9 mouse cellular contexts compared by ENCODE assay signal in the genomic region with DNA sequence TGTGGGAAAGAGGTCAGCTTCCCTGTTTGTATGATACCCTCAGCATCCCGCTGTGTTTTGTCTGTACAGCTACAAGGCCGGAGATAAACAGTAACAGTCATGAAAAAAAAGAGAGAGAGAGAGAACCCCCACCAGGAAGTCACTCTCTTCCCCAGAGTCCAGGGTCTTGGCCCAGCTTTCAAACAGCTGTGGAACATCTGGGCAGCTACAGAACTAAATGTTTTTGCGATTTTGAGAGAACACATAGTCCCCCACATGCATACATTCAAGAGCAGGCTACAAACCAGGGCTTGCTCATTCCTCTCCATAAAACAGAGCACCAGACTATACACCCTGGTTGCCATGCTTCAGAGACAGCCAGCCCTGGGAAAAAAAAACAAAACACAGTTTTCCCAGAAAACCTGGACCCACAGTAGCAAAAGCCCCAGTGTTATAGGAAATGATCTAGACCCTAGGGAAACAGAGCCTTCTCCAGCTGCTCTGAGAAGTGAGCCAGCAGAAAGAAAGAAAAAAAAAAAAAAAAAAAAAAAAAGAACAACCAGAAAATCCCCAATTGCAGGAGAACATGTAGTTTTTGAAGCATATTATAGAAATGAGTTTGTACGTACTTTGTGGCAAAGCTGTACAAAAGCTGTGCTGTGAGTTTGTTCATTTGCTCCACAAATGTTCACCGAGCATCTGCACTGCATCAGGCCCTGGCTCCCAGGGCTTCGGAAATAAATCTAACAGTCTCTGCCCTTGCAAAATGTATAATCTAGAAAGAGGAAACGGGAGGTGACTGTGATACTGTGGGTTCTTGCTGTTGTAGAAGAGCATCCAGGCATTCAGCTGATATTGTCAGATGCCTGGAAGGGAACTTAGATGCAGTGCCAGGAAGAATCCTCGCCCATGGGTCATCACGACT.
A peak's percentile ranks its signal among the peaks of the same experiment; 100 is the strongest.
DNase-seq lines count a peak whose midpoint lies in the region; ATAC-seq lines count a peak whose summit lies in the region.
"Had no signal": no experiment of that assay in that cellular context is flagged by ENCODE, and none has a peak within 500 bp of the region (broad histone marks: within the 10 kb centered on the region; RNA-seq: fewer than 3 reads in every experiment).

No protein-coding gene starts in this region.

- DNase-seq in embryonic facial prominence, embryonic 14.5 days (ENCODE audit: low spot score), result peak; percentile 83
- peak; percentile 64 to 66 for DNase-seq in heart, postnatal 36 days
- no peak for DNase-seq in spleen, postnatal 14 days (ENCODE audit: low spot score in 2 of 2)
- no peak for DNase-seq in right cerebral cortex, adult 18-20 months
- no peak for DNase-seq in urinary bladder, adult 2 months (ENCODE audit: low spot score)
- no peak for DNase-seq in forebrain, embryonic 11.5 days (ENCODE audit: low spot score)
- DNase-seq: liver, embryonic 13.5 days had no signal

- peak; percentile 73 for ATAC-seq in embryonic facial prominence, embryonic 14.5 days (ENCODE audit: low read depth)
- peak; percentile 85 for ATAC-seq in lung, embryonic 16.5 days (ENCODE audit: low read depth)
- ATAC-seq in forebrain, embryonic 11.5 days (replicated peaks; ENCODE audit: low FRiP score), result no peak

- WGBS in embryonic facial prominence, embryonic 14.5 days, result 38% methylated on average over 9 of the region's 9 CpGs
- WGBS in lung, embryonic 16.5 days, result 47% methylated on average over 9 of the region's 9 CpGs
- 81% methylated on average over 9 of the region's 9 CpGs for WGBS in forebrain, embryonic 11.5 days

- H3K4me2 ChIP-seq in embryonic facial prominence, embryonic 14.5 days (ENCODE audit: low read depth, low read length), result no peak overlapping the region
- no peak overlapping the region for H3K4me2 ChIP-seq in lung, embryonic 16.5 days (ENCODE audit: low read depth, low read length)
- no peak overlapping the region for H3K4me2 ChIP-seq in forebrain, embryonic 11.5 days (ENCODE audit: low read depth, low read length, severe bottlenecking)
- H3K4me2 ChIP-seq: liver, embryonic 13.5 days had no signal

- no peaks in the 10 kb centered on the region for H3K36me3 ChIP-seq in embryonic facial prominence, embryonic 14.5 days (ENCODE audit: control insufficient read depth, insufficient read depth, low read length)
- no peaks in the 10 kb centered on the region; the same call in 1 of the 2 replicates for H3K36me3 ChIP-seq in lung, embryonic 16.5 days (ENCODE audit: control insufficient read depth, insufficient read depth, low read length)
- no peaks in the 10 kb centered on the region for H3K36me3 ChIP-seq in forebrain, embryonic 11.5 days (ENCODE audit: control insufficient read depth, insufficient read depth, low read length)
- H3K36me3 ChIP-seq: liver, embryonic 13.5 days had no signal

- no peaks in the 10 kb centered on the region for H3K27me3 ChIP-seq in embryonic facial prominence, embryonic 14.5 days (replicated peaks; ENCODE audit: control insufficient read depth, insufficient read depth, low read length)
- no peaks in the 10 kb centered on the region for H3K27me3 ChIP-seq in lung, embryonic 16.5 days (ENCODE audit: control insufficient read depth, insufficient read depth, low read depth, low read length)
- no peaks in the 10 kb centered on the region for H3K27me3 ChIP-seq in forebrain, embryonic 11.5 days (ENCODE audit: control insufficient read depth, insufficient read depth, low read length)

- H3K4me3 ChIP-seq in brown adipose tissue, adult 24 weeks (ENCODE audit: insufficient read depth, low read depth, low read length), result no peak overlapping the region
- H3K4me3 ChIP-seq in embryonic facial prominence, embryonic 14.5 days (ENCODE audit: low read depth, low read length), result no peak overlapping the region
- H3K4me3 ChIP-seq in lung, embryonic 16.5 days (ENCODE audit: low read length), result no peak overlapping the region
- no peak overlapping the region for H3K4me3 ChIP-seq in forebrain, embryonic 11.5 days (ENCODE audit: low read depth, low read length)
- H3K4me3 ChIP-seq: liver, embryonic 13.5 days had no signal

- H3K27ac ChIP-seq in brown adipose tissue, adult 24 weeks (replicated peaks; ENCODE audit: low read depth, low read length), result peak overlapping the region; percentile 75
- H3K27ac ChIP-seq in embryonic facial prominence, embryonic 14.5 days (replicated peaks; ENCODE audit: low read depth, low read length), result peak overlapping the region; percentile 30
- H3K27ac ChIP-seq in lung, embryonic 16.5 days (ENCODE audit: low read length), result peak overlapping the region; percentile 89
- H3K27ac ChIP-seq in forebrain, embryonic 11.5 days (ENCODE audit: low read depth, low read length), result no peak overlapping the region
- H3K27ac ChIP-seq: liver, embryonic 13.5 days had no signal

- no peak overlapping the region for H3K9ac ChIP-seq in embryonic facial prominence, embryonic 14.5 days (ENCODE audit: low read depth, low read length)
- H3K9ac ChIP-seq in lung, embryonic 16.5 days (ENCODE audit: low read length), result peak overlapping the region; percentile 33; the same call in 1 of the 2 replicates
- H3K9ac ChIP-seq in forebrain, embryonic 11.5 days (ENCODE audit: low read length), result no peak overlapping the region
- H3K9ac ChIP-seq: liver, embryonic 13.5 days had no signal

- H3K4me1 ChIP-seq in brown adipose tissue, adult 24 weeks (ENCODE audit: control insufficient read depth, insufficient read depth, insufficient read length, low read length), result no peaks in the 10 kb centered on the region
- H3K4me1 ChIP-seq in embryonic facial prominence, embryonic 14.5 days (ENCODE audit: control insufficient read depth, insufficient read depth, low read length), result peaks cover 25% of the 10 kb centered on the region
- peaks cover 19% of the 10 kb centered on the region for H3K4me1 ChIP-seq in lung, embryonic 16.5 days (replicated peaks; ENCODE audit: control insufficient read depth, insufficient read depth, low read length)
- H3K4me1 ChIP-seq in forebrain, embryonic 11.5 days (replicated peaks; ENCODE audit: control insufficient read depth, insufficient read depth, low read length), result no peaks in the 10 kb centered on the region; the same call in 1 of the 2 replicates

- H3K9me3 ChIP-seq in embryonic facial prominence, embryonic 14.5 days (ENCODE audit: control insufficient read depth, low read length), result no peaks in the 10 kb centered on the region
- H3K9me3 ChIP-seq in lung, embryonic 16.5 days (ENCODE audit: control insufficient read depth, low read length), result no peaks in the 10 kb centered on the region
- H3K9me3 ChIP-seq in forebrain, embryonic 11.5 days (ENCODE audit: control insufficient read depth, low read length), result no peaks in the 10 kb centered on the region
- H3K9me3 ChIP-seq: liver, embryonic 13.5 days had no signal

- intact Hi-C loops in heart, postnatal 36 days (cut with DNase I), result no loop called here

Comparison
In these comparisons a context has a peak if more than half of its experiments do, and no peak if none do; other contexts are left out.
1. DNase-seq: peak in embryonic facial prominence, embryonic 14.5 days (single experiment) and heart, postnatal 36 days (2 of 2); none in spleen, postnatal 14 days (0 of 2), right cerebral cortex, adult 18-20 months (single experiment), urinary bladder, adult 2 months (single experiment) and forebrain, embryonic 11.5 days (single experiment).